Mouse (Mus musculus) hindbrain, embryonic 14.5 days (tissue): ENCODE data around the gene Cacfd1. TPM values are rescaled to one million over a fixed set of nuclear protein-coding genes. Genes with fewer than 3 reads are reported as not detected.

Source experiments
- ATAC-seq: fragments of 200-750 bp; cut with Nextera tagmentation; 2 replicates; pipeline ENCODE4 v1.8.0; 2017; ENCODE audit warnings: moderate number of reproducible peaks, mild to moderate bottlenecking, moderate TSS enrichment, moderate library complexity; ENCODE audit not compliant: low FRiP score
- DNase-seq: peaks from one replicate; pipeline ENCODE4 v3.0.0-alpha.2; 2015; ENCODE audit warnings: low spot score
- H3K27ac ChIP-seq: fragments of 300-500 bp; sonication (generic); 2 replicates; pipeline ENCODE4 v1.5.1; 2014; ENCODE audit warnings: mild to moderate bottlenecking, moderate library complexity
- H3K27me3 ChIP-seq: fragments of 300-500 bp; sonication (generic); 2 replicates; pipeline ENCODE4 v1.6.1; 2014; ENCODE audit warnings: mild to moderate bottlenecking, low read length, mixed read lengths; ENCODE audit not compliant: control insufficient read depth, insufficient read depth
- H3K36me3 ChIP-seq: fragments of 300-500 bp; sonication (generic); replicated peaks from 2 replicates; pipeline ENCODE4 v1.6.1; 2014; ENCODE audit not compliant: control insufficient read depth, insufficient read depth
- H3K4me1 ChIP-seq: fragments of 300-500 bp; sonication (generic); replicated peaks from 2 replicates; pipeline ENCODE4 v1.6.1; 2014; ENCODE audit warnings: antibody characterized with exemption, low read length, mixed read lengths; ENCODE audit not compliant: control insufficient read depth, insufficient read depth
- H3K4me2 ChIP-seq: fragments of 300-500 bp; sonication (generic); replicated peaks from 2 replicates; pipeline ENCODE4 v1.6.1; 2014; ENCODE audit warnings: mild to moderate bottlenecking, moderate library complexity
- H3K4me3 ChIP-seq: fragments of 300-500 bp; sonication (generic); replicated peaks from 2 replicates; pipeline ENCODE4 v1.5.1; 2014; ENCODE audit warnings: mild to moderate bottlenecking, low read length
- H3K9ac ChIP-seq: fragments of 300-500 bp; sonication (generic); 2 replicates; pipeline ENCODE4 v1.6.1; 2014
- H3K9me3 ChIP-seq: fragments of 300-500 bp; sonication (generic); 2 replicates; pipeline ENCODE4 v1.6.1; 2016; ENCODE audit warnings: low read length; ENCODE audit not compliant: control insufficient read depth
- WGBS: fragments of 180-500 bp; shearing (Covaris S2); extraction: QIAGEN DNeasy Blood & Tissue Kit; methylation state at CpG from one replicate; pipeline ENCODE4 v1.1.7; 2014; 5-methylcytosine and 5-hydroxymethylcytosine counted together
- polyA plus RNA-seq: library from polyadenylated mRNA; unstranded; fragments of >200 nt; fragmentation: Nextera tagmentation; extraction: Ambion mirVana; gene quantifications from 2 replicates; pipeline ENCODE4 v1.2.1, GENCODE M21; 2014

The Cacfd1 gene
- polyA plus RNA-seq, 1 experiment from 2014 or later, result 83.7 TPM

- ATAC-seq (no peak), DNase-seq (no peak)
- whole genome bisulfite sequencing, result 88% methylated on average over 14 of the region's 14 CpGs
- H3K27me3 ChIP-seq, result no peaks in the 10 kb centered on the region
- H3K4me1 ChIP-seq, result peaks cover 13% of the 10 kb centered on the region; the same call in 1 of the 2 replicates
- no peak overlapping the region for H3K4me3 ChIP-seq
- H3K9ac ChIP-seq, result no peak overlapping the region
- H3K36me3 ChIP-seq, result peaks cover 10% of the 10 kb centered on the region
- no peak overlapping the region for H3K27ac ChIP-seq
- H3K4me2 ChIP-seq, result no peak overlapping the region
- H3K9me3 ChIP-seq, result no peaks in the 10 kb centered on the region
Measured at GRCm38 (mm10) chr2:27024136-27024535, 14.4 kb downstream of the Cacfd1 start.

GRCm38 (mm10) chr2:27025545-27025944 is 15.8 kb downstream of the Cacfd1 start:
- Histone ChIP-seq H3K27me3 (no peaks in the 10 kb centered on the region), H3K4me1 (peaks cover 13% of the 10 kb centered on the region; the same call in 1 of the 2 replicates), H3K36me3 (peaks cover 5% of the 10 kb centered on the region), H3K27ac (no peak overlapping the region), H3K9ac (no peak overlapping the region), H3K4me2 (no peak overlapping the region), H3K4me3 (no peak overlapping the region), H3K9me3 (no peaks in the 10 kb centered on the region)
- ATAC-seq (no peak), DNase-seq (no peak)
- 88% methylated on average over 3 of the region's 3 CpGs for WGBS

GRCm38 (mm10) chr2:27026332-27026731 is 16.6 kb downstream of the Cacfd1 start:
- H3K27ac ChIP-seq, result no peak overlapping the region
- no peaks in the 10 kb centered on the region for H3K9me3 ChIP-seq
- H3K4me2 ChIP-seq, result peak overlapping the region; percentile 65
- ATAC-seq, result no peak
- WGBS, result 87% methylated on average over 3 of the region's 3 CpGs
- no peaks in the 10 kb centered on the region for H3K27me3 ChIP-seq
- H3K9ac ChIP-seq, result 0 out of 2 replicates have a peak overlapping the region, but pooled peaks have one; percentile 60
- no peaks in the 10 kb centered on the region; the same call in 1 of the 2 replicates for H3K36me3 ChIP-seq
- DNase-seq, result no peak
- H3K4me1 ChIP-seq, result peaks cover 13% of the 10 kb centered on the region; the same call in 1 of the 2 replicates
- no peak overlapping the region for H3K4me3 ChIP-seq

- no peaks in the 10 kb centered on the region for H3K27me3 ChIP-seq
- peak overlapping the region; percentile 56; the same call in 1 of the 2 replicates for H3K27ac ChIP-seq
- peak overlapping the region; percentile 36 for H3K4me3 ChIP-seq
- ATAC-seq (no peak), DNase-seq (no peak)
- H3K9me3 ChIP-seq, result no peaks in the 10 kb centered on the region
- H3K4me1 ChIP-seq, result peaks cover 13% of the 10 kb centered on the region; the same call in 1 of the 2 replicates
- H3K36me3 ChIP-seq, result no peaks in the 10 kb centered on the region; the same call in 1 of the 2 replicates
- WGBS, result 72% methylated on average over 10 of the region's 10 CpGs
- H3K9ac ChIP-seq, result peak overlapping the region; percentile 60
- H3K4me2 ChIP-seq, result peak overlapping the region; percentile 65
Measured at GRCm38 (mm10) chr2:27026857-27027617, 17.3 kb downstream of the Cacfd1 start.

GRCm38 (mm10) chr2:27027618-27028436 is 18.1 kb downstream of the Cacfd1 start, which contains the start of gene Slc2a6:
Gene Slc2a6 (minus strand): TSS chr2:27027998.
- Histone ChIP-seq H3K9me3 (no peaks in the 10 kb centered on the region), H3K27ac (peak within 1 kb of the TSS; percentile 71), H3K9ac (peak within 1 kb of the TSS; percentile 60), H3K4me2 (peak within 1 kb of the TSS; percentile 65), H3K4me1 (peaks cover 13% of the 10 kb centered on the region; the same call in 1 of the 2 replicates), H3K4me3 (peak within 1 kb of the TSS; percentile 36), H3K36me3 (no peaks in the 10 kb centered on the region; the same call in 1 of the 2 replicates), H3K27me3 (no peaks in the 10 kb centered on the region)
- 2% methylated on average over 38 of the region's 38 CpGs for WGBS
- peak; percentile 83 for DNase-seq
- peak; percentile 98 for ATAC-seq

GRCm38 (mm10) chr2:27028437-27029015 is 18.8 kb downstream of the Cacfd1 start:
- H3K4me1 ChIP-seq, result peaks cover 13% of the 10 kb centered on the region; the same call in 1 of the 2 replicates
- no peaks in the 10 kb centered on the region for H3K27me3 ChIP-seq
- H3K9ac ChIP-seq, result peak overlapping the region; percentile 60
- WGBS, result 74% methylated on average over 4 of the region's 4 CpGs
- peak overlapping the region; percentile 36 for H3K4me3 ChIP-seq
- no peaks in the 10 kb centered on the region for H3K9me3 ChIP-seq
- peak overlapping the region; percentile 71; the same call in 1 of the 2 replicates for H3K27ac ChIP-seq
- peak overlapping the region; percentile 65 for H3K4me2 ChIP-seq
- DNase-seq (peak; percentile 32), ATAC-seq (no peak)
- H3K36me3 ChIP-seq, result no peaks in the 10 kb centered on the region; the same call in 1 of the 2 replicates

GRCm38 (mm10) chr2:27032361-27032760 is 22.6 kb downstream of the Cacfd1 start:
- Histone ChIP-seq H3K9ac (no peak overlapping the region), H3K9me3 (no peaks in the 10 kb centered on the region), H3K4me1 (peaks cover 5% of the 10 kb centered on the region; the same call in 1 of the 2 replicates), H3K4me3 (no peak overlapping the region), H3K27ac (no peak overlapping the region), H3K4me2 (no peak overlapping the region), H3K27me3 (no peaks in the 10 kb centered on the region), H3K36me3 (no peaks in the 10 kb centered on the region)
- WGBS, result 81% methylated on average over 2 of the region's 2 CpGs
- no peak for DNase-seq
- no peak for ATAC-seq

GRCm38 (mm10) chr2:27036003-27036402 is 26.3 kb downstream of the Cacfd1 start:
- Histone ChIP-seq H3K27me3 (no peaks in the 10 kb centered on the region), H3K9me3 (no peaks in the 10 kb centered on the region), H3K4me1 (no peaks in the 10 kb centered on the region), H3K36me3 (no peaks in the 10 kb centered on the region), H3K9ac (no peak overlapping the region), H3K4me2 (no peak overlapping the region), H3K4me3 (no peak overlapping the region), H3K27ac (no peak overlapping the region)
- ATAC-seq (no peak), DNase-seq (no peak)
- 81% methylated on average over 3 of the region's 3 CpGs for WGBS
